Mouse (Mus musculus): ENCODE measurements around the gene Cyp4v3.

DNA sequence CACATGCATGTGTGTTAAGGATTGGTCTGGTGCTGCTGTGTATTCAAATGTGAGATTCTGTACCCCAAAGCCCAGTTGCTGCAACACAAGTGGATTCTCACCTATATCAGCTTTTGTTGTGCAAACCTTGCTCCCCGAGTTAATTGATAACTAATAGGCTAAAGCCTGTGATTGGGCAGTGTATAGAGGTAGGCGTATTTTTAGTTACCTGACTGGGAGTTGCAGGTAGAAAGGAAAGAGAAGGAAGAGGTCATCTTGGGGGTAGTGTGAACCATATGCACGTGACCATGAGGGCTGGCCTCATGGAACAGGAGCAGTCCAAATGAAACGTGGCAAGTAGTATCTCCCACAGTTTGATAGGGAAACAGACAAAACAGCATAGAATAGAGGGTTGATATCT, 68.1 kb downstream of the Cyp4v3 start:
- TF ChIP-seq CTCF (IDR thresholded peaks at IDR 0.05) (no peak), POLR2A (IDR thresholded peaks at IDR 0.05; ENCODE audit: insufficient read depth, low read depth, low read length) (no peak), EP300 (IDR thresholded peaks at IDR 0.05; ENCODE audit: insufficient read depth, low read depth, low read length) (no peak)
